Mouse (Mus musculus) neural tube, embryonic 11.5 days (tissue): ENCODE data around the gene Opcml. TPM values are rescaled to one million over a fixed set of nuclear protein-coding genes. Genes with fewer than 3 reads are reported as not detected.

Experiments used
- ATAC-seq: fragments of 200-750 bp; cut with Nextera tagmentation; 2 replicates; pipeline ENCODE4 v1.8.0; 2017; ENCODE audit warnings: moderate number of reproducible peaks, mild to moderate bottlenecking, moderate TSS enrichment, moderate library complexity; ENCODE audit not compliant: insufficient read depth, low FRiP score, low TSS enrichment
- DNase-seq: peaks from one replicate; pipeline ENCODE4 v3.0.0-alpha.2; 2015; ENCODE audit warnings: low spot score
- H3K27ac ChIP-seq: fragments of 300-500 bp; sonication (generic); 2 replicates; pipeline ENCODE4 v1.5.1; 2014; ENCODE audit warnings: low read depth, mild to moderate bottlenecking, low read length
- H3K27me3 ChIP-seq: fragments of 300-500 bp; sonication (generic); 2 replicates; pipeline ENCODE4 v1.6.1; 2014; ENCODE audit warnings: mild to moderate bottlenecking, low read length, mixed read lengths; ENCODE audit not compliant: control insufficient read depth, insufficient read depth
- H3K36me3 ChIP-seq: fragments of 300-500 bp; sonication (generic); 2 replicates; pipeline ENCODE4 v1.6.1; 2014; ENCODE audit warnings: mild to moderate bottlenecking, low read length, moderate library complexity, mixed read lengths; ENCODE audit not compliant: control insufficient read depth, insufficient read depth
- H3K4me1 ChIP-seq: fragments of 300-500 bp; sonication (generic); 2 replicates; pipeline ENCODE4 v1.6.1; 2014; ENCODE audit warnings: low read length, mixed read lengths; ENCODE audit not compliant: control insufficient read depth, insufficient read depth
- H3K4me2 ChIP-seq: fragments of 300-500 bp; sonication (generic); 2 replicates; pipeline ENCODE4 v1.6.1; 2014; ENCODE audit warnings: low read depth, mild to moderate bottlenecking, moderate library complexity
- H3K4me3 ChIP-seq: fragments of 300-500 bp; sonication (generic); 2 replicates; pipeline ENCODE4 v1.5.1; 2014; ENCODE audit warnings: low read depth, low read length
- H3K9ac ChIP-seq: fragments of 300-500 bp; sonication (generic); 2 replicates; pipeline ENCODE4 v1.6.1; 2014; ENCODE audit warnings: mild to moderate bottlenecking, low read length
- H3K9me3 ChIP-seq: fragments of 300-500 bp; sonication (generic); 2 replicates; pipeline ENCODE4 v1.6.1; 2016; ENCODE audit warnings: low read length; ENCODE audit not compliant: control insufficient read depth
- WGBS: fragments of 180-500 bp; shearing (Covaris S2); extraction: QIAGEN DNeasy Blood & Tissue Kit; methylation state at CpG from one replicate; pipeline ENCODE4 v1.1.7; 2014; 5-methylcytosine and 5-hydroxymethylcytosine counted together
- polyA plus RNA-seq: library from polyadenylated mRNA; unstranded; fragments of >200 nt; fragmentation: Nextera tagmentation; extraction: Ambion mirVana; gene quantifications from 2 replicates; pipeline ENCODE4 v1.2.1, GENCODE M21; 2014

Gene Opcml
- polyA plus RNA-seq, 1 experiment from 2014 or later = 3.6 TPM

DNA sequence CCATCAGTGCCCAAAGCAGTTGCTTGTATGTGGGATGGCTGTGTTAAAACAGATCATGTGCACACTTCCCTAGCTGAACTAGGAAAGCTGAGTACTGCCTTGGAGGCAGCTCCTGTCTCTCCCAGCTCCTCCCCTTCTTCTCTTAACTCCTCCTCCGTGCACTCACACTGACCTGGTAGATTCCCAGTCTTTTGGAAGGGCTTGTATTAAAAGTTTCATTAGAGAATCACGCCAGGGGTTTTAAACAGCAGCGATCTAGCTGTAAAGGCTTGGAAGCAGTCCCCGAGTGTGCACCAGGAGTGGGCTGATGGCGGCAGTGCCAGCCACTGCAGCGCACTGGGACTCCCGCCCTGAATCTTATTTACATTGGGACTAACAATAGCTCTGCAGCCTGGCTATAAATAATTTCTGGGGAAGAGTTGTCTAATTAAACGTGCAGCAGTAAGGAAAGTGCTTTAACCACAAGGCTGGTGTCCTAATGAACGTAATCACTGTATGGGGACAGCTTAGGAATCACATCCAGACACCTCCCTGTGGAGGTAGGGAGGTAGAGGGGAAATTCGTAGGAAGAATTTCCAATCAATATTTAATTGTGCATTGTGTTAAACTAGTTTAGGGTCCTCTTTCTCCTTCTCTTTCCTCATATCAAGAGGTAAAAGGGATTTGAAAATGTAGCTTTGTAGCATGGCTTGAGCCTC, 546.1 kb downstream of the Opcml start:
- H3K4me3 ChIP-seq = no peak overlapping the region
- DNase-seq (peak; percentile 22), ATAC-seq (peak; percentile 69; the same call in 1 of the 2 replicates)
- no peaks in the 10 kb centered on the region for H3K36me3 ChIP-seq
- WGBS = 22% methylated on average over 10 of the region's 10 CpGs
- H3K4me1 ChIP-seq = no peaks in the 10 kb centered on the region
- H3K4me2 ChIP-seq = peak overlapping the region; percentile 26; the same call in 1 of the 2 replicates
- H3K27ac ChIP-seq = no peak overlapping the region
- no peaks in the 10 kb centered on the region for H3K27me3 ChIP-seq
- H3K9ac ChIP-seq = peak overlapping the region; percentile 26; the same call in 1 of the 2 replicates
- no peaks in the 10 kb centered on the region for H3K9me3 ChIP-seq

DNA sequence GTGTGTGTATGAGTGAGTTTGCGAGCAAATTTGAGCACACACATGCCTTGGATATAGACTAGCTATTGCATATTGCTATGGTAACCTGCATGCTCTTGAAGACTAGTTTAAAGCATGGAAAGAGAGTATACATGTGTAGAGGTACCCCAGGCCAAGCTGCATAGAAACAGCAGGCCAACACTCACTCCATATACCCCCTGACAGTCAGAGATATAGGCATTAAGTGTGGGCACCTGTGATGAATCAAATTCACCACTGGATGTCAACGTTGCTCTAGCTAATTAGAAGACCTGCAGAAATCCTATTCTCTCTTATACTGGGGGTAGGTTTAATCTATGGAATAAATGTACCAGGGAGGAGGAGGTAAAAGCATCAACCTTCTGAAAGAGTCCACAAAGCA, 547.3 kb downstream of the Opcml start:
- DNase-seq (no peak), ATAC-seq (no peak)
- Histone ChIP-seq H3K36me3 (no peaks in the 10 kb centered on the region), H3K27me3 (no peaks in the 10 kb centered on the region), H3K27ac (no peak overlapping the region), H3K4me2 (no peak overlapping the region), H3K9ac (no peak overlapping the region), H3K4me1 (no peaks in the 10 kb centered on the region), H3K4me3 (no peak overlapping the region), H3K9me3 (no peaks in the 10 kb centered on the region)
- whole genome bisulfite sequencing = 64% methylated on average over 2 of the region's 2 CpGs

DNA sequence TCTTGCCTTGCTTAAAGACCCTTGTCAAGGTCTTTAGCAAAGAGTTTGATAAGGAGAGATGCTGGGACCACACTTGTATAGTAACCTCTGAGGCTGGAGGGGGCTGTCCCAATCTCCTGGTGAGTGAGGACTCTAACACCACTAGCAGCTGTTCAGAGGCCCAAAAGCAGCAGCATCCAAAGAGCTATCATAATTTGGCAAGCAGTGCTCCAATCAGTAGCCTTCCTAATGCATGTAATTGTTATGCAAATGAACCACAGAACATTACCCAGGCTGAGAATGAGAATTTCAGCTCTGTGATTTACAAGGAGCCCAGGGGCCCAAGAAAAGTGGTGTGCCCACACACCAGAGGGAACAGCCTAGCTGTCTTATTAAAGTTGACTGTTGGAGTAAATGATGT, 564.4 kb downstream of the Opcml start:
- no peaks in the 10 kb centered on the region for H3K27me3 ChIP-seq
- ATAC-seq = no peak
- H3K27ac ChIP-seq = no peak overlapping the region
- H3K36me3 ChIP-seq = no peaks in the 10 kb centered on the region
- no peaks in the 10 kb centered on the region for H3K9me3 ChIP-seq
- H3K9ac ChIP-seq = no peak overlapping the region
- no peak overlapping the region for H3K4me3 ChIP-seq
- no peak overlapping the region for H3K4me2 ChIP-seq
- H3K4me1 ChIP-seq = no peaks in the 10 kb centered on the region
- no peak for DNase-seq

DNA sequence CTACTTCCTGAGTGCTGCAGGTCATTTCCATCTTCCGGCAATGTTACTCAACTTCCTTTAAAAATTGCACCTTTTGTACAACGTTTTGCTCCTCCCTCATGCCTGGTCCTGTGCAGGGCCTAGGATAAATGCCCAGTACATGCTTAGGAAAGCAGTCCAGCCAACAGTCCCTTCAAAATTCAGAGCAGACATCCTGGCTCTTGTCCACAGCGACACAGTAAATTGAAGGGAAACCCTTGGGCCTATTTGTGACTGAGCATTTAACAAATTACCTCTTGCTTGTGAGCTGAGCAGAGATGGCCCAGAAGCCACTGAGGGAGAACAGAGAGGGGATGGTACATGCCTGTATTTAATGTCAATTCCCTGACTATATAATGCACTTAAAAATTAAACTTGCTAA, 567.4 kb downstream of the Opcml start:
- Histone ChIP-seq H3K9ac (no peak overlapping the region), H3K36me3 (no peaks in the 10 kb centered on the region), H3K27me3 (no peaks in the 10 kb centered on the region), H3K4me2 (no peak overlapping the region), H3K27ac (no peak overlapping the region), H3K4me1 (no peaks in the 10 kb centered on the region), H3K4me3 (no peak overlapping the region), H3K9me3 (no peaks in the 10 kb centered on the region)
- DNase-seq (no peak), ATAC-seq (no peak)
- WGBS = 78% methylated on average over 3 of the region's 3 CpGs

DNA sequence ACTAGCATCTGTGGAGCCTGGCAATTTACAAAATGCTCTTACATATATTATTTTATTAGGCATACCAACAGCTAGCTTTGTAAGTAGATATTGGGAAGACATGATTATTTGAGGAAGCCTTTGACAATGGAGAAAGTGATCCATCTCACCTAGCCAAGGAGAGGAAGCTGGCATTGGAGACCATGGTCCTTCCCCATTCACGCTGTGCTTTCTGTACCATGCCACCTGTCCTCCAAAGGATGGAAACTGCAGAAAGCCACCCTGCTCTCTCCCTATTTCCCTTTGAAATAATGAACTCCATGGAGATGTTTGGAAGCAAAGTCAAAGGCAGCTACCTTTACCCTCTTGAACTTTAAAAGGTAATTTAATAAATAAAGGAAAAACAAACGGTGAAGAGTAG, 570.1 kb downstream of the Opcml start:
- no peak overlapping the region for H3K4me3 ChIP-seq
- no peak for DNase-seq
- H3K27me3 ChIP-seq = no peaks in the 10 kb centered on the region
- ATAC-seq = no peak
- H3K4me1 ChIP-seq = no peaks in the 10 kb centered on the region
- 85% methylated on average over 2 of the region's 2 CpGs for WGBS
- no peaks in the 10 kb centered on the region for H3K9me3 ChIP-seq
- no peak overlapping the region for H3K27ac ChIP-seq
- no peak overlapping the region for H3K4me2 ChIP-seq
- H3K9ac ChIP-seq = no peak overlapping the region
- no peaks in the 10 kb centered on the region for H3K36me3 ChIP-seq

DNA sequence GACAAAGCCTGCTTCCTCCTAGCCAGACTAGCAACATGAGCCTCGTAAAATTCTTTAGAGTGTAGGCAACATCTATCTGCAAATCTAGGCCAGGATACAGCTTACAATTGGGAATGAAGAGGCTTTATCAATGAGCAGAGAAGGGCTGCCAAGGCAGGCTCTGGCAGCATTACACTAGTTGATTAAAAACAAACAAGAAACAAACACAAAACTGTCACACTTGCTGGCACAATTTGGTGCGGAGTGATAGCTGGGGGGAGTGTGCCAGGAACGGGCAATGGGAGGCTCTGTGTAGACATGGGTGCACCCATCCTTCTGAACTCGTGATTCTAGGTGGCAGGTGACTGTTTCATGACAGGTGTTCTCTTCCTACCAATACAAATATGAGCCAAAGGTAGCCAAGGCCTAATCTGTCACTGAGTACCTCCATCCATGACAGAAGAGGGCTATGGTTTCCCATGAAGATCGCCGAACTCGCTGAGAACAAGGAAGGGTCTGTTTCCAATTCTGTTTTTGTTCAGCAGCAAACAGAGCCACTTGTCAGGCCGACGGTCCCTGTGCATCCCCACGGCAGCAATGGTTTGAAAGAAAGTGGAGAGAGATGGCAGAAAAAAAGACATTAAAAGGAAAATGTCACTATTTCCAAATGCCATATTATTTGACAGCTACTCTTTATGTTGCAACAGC, 574.0 kb downstream of the Opcml start:
- no peaks in the 10 kb centered on the region for H3K4me1 ChIP-seq
- no peak overlapping the region for H3K4me2 ChIP-seq
- DNase-seq = no peak
- no peak overlapping the region for H3K27ac ChIP-seq
- no peaks in the 10 kb centered on the region for H3K27me3 ChIP-seq
- H3K4me3 ChIP-seq = no peak overlapping the region
- no peaks in the 10 kb centered on the region for H3K9me3 ChIP-seq
- no peaks in the 10 kb centered on the region for H3K36me3 ChIP-seq
- no peak overlapping the region for H3K9ac ChIP-seq
- 79% methylated on average over 10 of the region's 10 CpGs for WGBS
- no peak for ATAC-seq

DNA sequence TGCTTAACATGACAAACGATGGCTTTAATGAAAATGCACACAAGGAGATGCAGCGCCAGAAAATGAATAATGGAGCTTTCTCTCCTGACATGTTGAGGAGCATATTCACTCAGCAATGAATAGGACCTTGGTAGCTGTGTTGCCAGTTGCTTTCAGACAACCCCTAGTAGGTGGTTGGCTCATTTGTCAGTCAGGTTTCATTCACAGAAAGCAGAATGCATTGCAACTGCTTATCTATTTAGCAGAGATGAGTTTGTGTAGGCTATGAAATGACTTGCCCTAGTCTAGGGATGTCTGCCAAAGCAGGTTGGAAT, 574.5 kb downstream of the Opcml start:
- no peak overlapping the region for H3K4me3 ChIP-seq
- H3K4me2 ChIP-seq = no peak overlapping the region
- ATAC-seq (no peak), DNase-seq (no peak)
- 88% methylated on average over 2 of the region's 2 CpGs for WGBS
- no peaks in the 10 kb centered on the region for H3K4me1 ChIP-seq
- H3K9ac ChIP-seq = no peak overlapping the region
- no peaks in the 10 kb centered on the region for H3K27me3 ChIP-seq
- H3K9me3 ChIP-seq = no peaks in the 10 kb centered on the region
- no peaks in the 10 kb centered on the region for H3K36me3 ChIP-seq
- H3K27ac ChIP-seq = no peak overlapping the region

DNA sequence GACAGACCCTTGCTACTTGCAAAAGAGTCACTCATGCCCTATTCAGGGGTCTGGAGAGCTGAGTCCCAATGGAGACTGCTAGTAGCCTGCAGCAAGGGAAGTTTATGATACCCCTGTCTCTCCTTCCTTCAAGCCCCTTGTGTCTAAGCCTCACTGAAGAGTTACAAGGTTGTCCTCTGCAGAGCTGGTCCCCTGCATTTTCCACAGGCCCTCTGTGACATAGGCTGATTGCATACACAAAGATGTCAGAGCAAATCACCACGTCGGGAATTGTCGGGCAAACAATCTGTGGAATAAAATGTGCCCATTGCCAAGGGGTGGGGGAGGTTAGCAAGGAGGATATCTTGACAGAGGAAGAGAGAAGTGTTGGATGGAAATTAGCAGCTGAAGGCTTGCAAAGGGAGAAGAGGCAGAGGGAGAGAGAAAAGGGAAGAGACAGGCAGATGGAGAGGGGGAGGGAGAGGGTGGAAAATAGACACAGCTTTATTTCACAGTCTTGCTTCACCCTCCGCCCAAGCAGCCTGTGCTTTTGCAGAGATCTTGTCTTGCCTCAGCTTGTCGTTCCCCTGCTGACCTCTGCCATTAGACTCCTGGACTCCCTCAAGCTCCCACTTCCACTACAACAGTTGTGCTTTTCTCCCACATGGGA, 596.1 kb downstream of the Opcml start:
- Histone ChIP-seq H3K36me3 (no peaks in the 10 kb centered on the region), H3K27me3 (no peaks in the 10 kb centered on the region), H3K4me1 (no peaks in the 10 kb centered on the region), H3K27ac (no peak overlapping the region), H3K4me3 (no peak overlapping the region), H3K9ac (no peak overlapping the region), H3K9me3 (no peaks in the 10 kb centered on the region), H3K4me2 (no peak overlapping the region)
- DNase-seq (no peak), ATAC-seq (no peak)
- WGBS = 64% methylated on average over 5 of the region's 5 CpGs

DNA sequence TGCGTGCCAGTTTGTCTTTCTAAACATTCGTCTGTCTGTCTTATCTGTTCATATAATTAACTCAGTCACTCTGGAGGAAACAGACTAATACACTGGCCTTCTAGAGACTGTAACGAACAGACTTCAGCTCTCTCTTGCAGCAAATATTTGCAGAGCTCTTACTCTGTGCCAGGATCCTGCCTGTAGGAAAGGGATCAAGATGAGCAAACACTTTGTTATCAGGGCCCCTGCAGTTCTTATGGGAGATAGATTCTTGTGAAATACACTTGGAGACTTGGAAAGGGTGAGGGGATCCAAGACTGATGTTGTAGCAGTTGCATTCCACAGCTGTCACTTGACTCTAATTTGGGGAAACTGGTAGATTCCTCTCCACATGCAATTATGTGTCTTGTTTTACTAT, 604.6 kb downstream of the Opcml start:
- Histone ChIP-seq H3K36me3 (no peaks in the 10 kb centered on the region), H3K27me3 (no peaks in the 10 kb centered on the region), H3K9ac (no peak overlapping the region), H3K4me1 (no peaks in the 10 kb centered on the region), H3K4me3 (no peak overlapping the region), H3K27ac (no peak overlapping the region), H3K9me3 (no peaks in the 10 kb centered on the region), H3K4me2 (no peak overlapping the region)
- no peak for DNase-seq
- 49% methylated on average over 3 of the region's 3 CpGs for WGBS
- ATAC-seq = no peak
